Mouse (Mus musculus): ENCODE measurements around the gene Fkbpl. TPM values are rescaled to one million over a fixed set of nuclear protein-coding genes. Genes with fewer than 3 reads are reported as not detected.

The Fkbpl gene
- total and polyA plus RNA-seq, 3 experiments, result 6.4 to 7.0 TPM; not detected in 1

GRCm38 (mm10) chr17:34621006-34621405 is 23.6 kb upstream of the Fkbpl start:
- TF ChIP-seq E2F4 (IDR thresholded peaks at IDR 0.05; ENCODE audit: borderline replicate concordance, low read depth, low read length) (no peak), SMC3 (IDR thresholded peaks at IDR 0.05; ENCODE audit: low read depth, low read length) (no peak), MYC (IDR thresholded peaks at IDR 0.05; ENCODE audit: low read depth, low read length) (no peak), MXI1 (IDR thresholded peaks at IDR 0.05; ENCODE audit: low read depth, low read length) (no peak), POLR2AphosphoS2 (IDR thresholded peaks at IDR 0.05; ENCODE audit: low read length) (no peak), BHLHE40 (IDR thresholded peaks at IDR 0.05; ENCODE audit: borderline replicate concordance, low read depth, low read length) (no peak), ZKSCAN1 (IDR thresholded peaks at IDR 0.05; ENCODE audit: low read depth, low read length) (no peak), RAD21 (IDR thresholded peaks at IDR 0.05; ENCODE audit: low read depth, low read length) (no peak), HCFC1 (IDR thresholded peaks at IDR 0.05; ENCODE audit: low read depth, low read length) (no peak), ELF1 (IDR thresholded peaks at IDR 0.05; ENCODE audit: low read depth, low read length) (no peak), SIN3A (IDR thresholded peaks at IDR 0.05; ENCODE audit: low read length) (no peak), GATA1 (IDR thresholded peaks at IDR 0.05; ENCODE audit: low read depth, low read length) (no peak), USF2 (IDR thresholded peaks at IDR 0.05; ENCODE audit: borderline replicate concordance in 1 of 2, insufficient read depth in 1 of 2, low read depth in 1 of 2, low read length in 2 of 2) (no peak), TBP (IDR thresholded peaks at IDR 0.05; ENCODE audit: low read depth, low read length) (no peak)
- H3K79me2 ChIP-seq (ENCODE audit: control insufficient read depth, insufficient read depth, low read length, poor library complexity), result peaks cover 5% of the 10 kb centered on the region
- peaks cover 0 to 10% of the 10 kb centered on the region in 2 experiments; a peak in 3 of 4 replicates for H3K36me3 ChIP-seq (ENCODE audit: control insufficient read depth in 1 of 2, insufficient read depth in 2 of 2, low read length in 2 of 2)
- H3K4me3 ChIP-seq (ENCODE audit: control insufficient read depth in 1 of 2, insufficient read depth in 1 of 2, low read depth in 2 of 2, low read length in 2 of 2), result no peak overlapping the region
- no peaks in the 10 kb centered on the region for H3K27me3 ChIP-seq (ENCODE audit: control insufficient read depth in 1 of 2, insufficient read depth in 2 of 2, low read length in 2 of 2)
- no peak for DNase-seq (ENCODE audit: low read depth, low spot score)
- no peak overlapping the region for H3K9ac ChIP-seq (ENCODE audit: control insufficient read depth, low read depth, low read length, poor library complexity, severe bottlenecking)
- no peaks in the 10 kb centered on the region for H3K9me3 ChIP-seq (replicated peaks; ENCODE audit: insufficient read depth, low read length)
- no peak overlapping the region for H3K27ac ChIP-seq (ENCODE audit: control insufficient read depth, low read depth, low read length)
- peaks cover 2 to 17% of the 10 kb centered on the region in 2 experiments; a peak in 3 of 4 replicates for H3K4me1 ChIP-seq (ENCODE audit: control insufficient read depth in 1 of 2, insufficient read depth in 2 of 2, low read length in 2 of 2)

- Histone ChIP-seq H3K4me3 (ENCODE audit: control insufficient read depth in 1 of 2, insufficient read depth in 1 of 2, low read depth in 2 of 2, low read length in 2 of 2) (no peak overlapping the region), H3K27me3 (ENCODE audit: control insufficient read depth in 1 of 2, insufficient read depth in 2 of 2, low read length in 2 of 2) (no peaks in the 10 kb centered on the region), H3K9ac (ENCODE audit: control insufficient read depth, low read depth, low read length, poor library complexity, severe bottlenecking) (no peak overlapping the region), H3K36me3 (ENCODE audit: control insufficient read depth in 1 of 2, insufficient read depth in 2 of 2, low read length in 2 of 2) (peaks cover 0 to 12% of the 10 kb centered on the region in 2 experiments; a peak in 3 of 4 replicates), H3K27ac (ENCODE audit: control insufficient read depth, low read depth, low read length) (no peak overlapping the region), H3K79me2 (ENCODE audit: control insufficient read depth, insufficient read depth, low read length, poor library complexity) (peaks cover 16% of the 10 kb centered on the region), H3K9me3 (replicated peaks; ENCODE audit: insufficient read depth, low read length) (no peaks in the 10 kb centered on the region), H3K4me1 (ENCODE audit: control insufficient read depth in 1 of 2, insufficient read depth in 2 of 2, low read length in 2 of 2) (peaks cover 2 to 19% of the 10 kb centered on the region in 2 experiments; a peak in 3 of 4 replicates)
- TF ChIP-seq RAD21 (IDR thresholded peaks at IDR 0.05; ENCODE audit: low read depth, low read length), result peak; percentile 50
- TF ChIP-seq SMC3 (IDR thresholded peaks at IDR 0.05; ENCODE audit: low read depth, low read length), result peak; percentile 56
- no peak for TF ChIP-seq ZMIZ1 (IDR thresholded peaks at IDR 0.05; ENCODE audit: low read depth, low read length)
- TF ChIP-seq ZC3H11A (IDR thresholded peaks at IDR 0.05; ENCODE audit: low read depth, low read length), result no peak
- TF ChIP-seq CTCF (IDR thresholded peaks at IDR 0.05 in 2 of 3, conservative IDR thresholded peaks at IDR 0.05 in 1 of 3; ENCODE audit: control insufficient read depth in 1 of 3, insufficient read depth in 1 of 3, low read depth in 2 of 3, low read length in 3 of 3, poor library complexity in 1 of 3, severe bottlenecking in 1 of 3), result peak; percentile 20 to 54 (median 21); a peak in 4 of 6 replicates
- no peak for TF ChIP-seq ELF1 (IDR thresholded peaks at IDR 0.05; ENCODE audit: low read depth, low read length)
- DNase-seq (ENCODE audit: low read depth, low spot score), result peak; percentile 42
Measured at GRCm38 (mm10) chr17:34623161-34623560, 21.4 kb upstream of the Fkbpl start.
